Mouse (Mus musculus) testis, postnatal 14 days (tissue): ENCODE data around the gene Med12l.

Source experiments
- DNase-seq: peaks from one replicate; pipeline ENCODE4 v3.0.0; 2021; ENCODE audit warnings: low spot score

Gene Med12l

GRCm38 (mm10) chr3:59250454-59250853 is 244.8 kb downstream of the Med12l start:
- no peak for DNase-seq

- DNase-seq, result no peak
Observed at GRCm38 (mm10) chr3:59257740-59258664, 252.4 kb downstream of the Med12l start.

- no peak for DNase-seq
Observed at GRCm38 (mm10) chr3:59260745-59261144, 255.1 kb downstream of the Med12l start.

GRCm38 (mm10) chr3:59261709-59262472 is 256.3 kb downstream of the Med12l start:
- no peak for DNase-seq

- DNase-seq, result no peak
Observed at GRCm38 (mm10) chr3:59262704-59263103, 257.1 kb downstream of the Med12l start, which contains the start of gene P2ry12. P2ry12 (minus strand) TSS chr3:59262871.

- no peak for DNase-seq
Observed at GRCm38 (mm10) chr3:59263417-59263816, 257.8 kb downstream of the Med12l start.

- DNase-seq, result no peak
Observed at GRCm38 (mm10) chr3:59263988-59264387, 258.4 kb downstream of the Med12l start.

GRCm38 (mm10) chr3:59270811-59271210 is 265.2 kb downstream of the Med12l start:
- DNase-seq, result no peak

- DNase-seq, result no peak
Observed at GRCm38 (mm10) chr3:59277502-59278253, 272.1 kb downstream of the Med12l start.

- DNase-seq, result no peak
Observed at GRCm38 (mm10) chr3:59278254-59278533, 272.6 kb downstream of the Med12l start.

GRCm38 (mm10) chr3:59278620-59279019 is 273.0 kb downstream of the Med12l start:
- no peak for DNase-seq

- DNase-seq, result no peak
Observed at GRCm38 (mm10) chr3:59290551-59290950, 284.9 kb downstream of the Med12l start.

GRCm38 (mm10) chr3:59293437-59294199 is 288.0 kb downstream of the Med12l start:
- DNase-seq, result no peak

- DNase-seq, result no peak
Observed at GRCm38 (mm10) chr3:59295699-59296562, 290.3 kb downstream of the Med12l start.

- DNase-seq, result no peak
Observed at GRCm38 (mm10) chr3:59296563-59297130, 291.0 kb downstream of the Med12l start.

GRCm38 (mm10) chr3:59297653-59298052 is 292.0 kb downstream of the Med12l start:
- no peak for DNase-seq

GRCm38 (mm10) chr3:59304944-59305343 is 299.3 kb downstream of the Med12l start:
- DNase-seq, result no peak

GRCm38 (mm10) chr3:59305518-59305917 is 299.9 kb downstream of the Med12l start:
- no peak for DNase-seq

GRCm38 (mm10) chr3:59312610-59313009 is 307.0 kb downstream of the Med12l start:
- no peak for DNase-seq

- no peak for DNase-seq
Observed at GRCm38 (mm10) chr3:59316077-59316476, 310.5 kb downstream of the Med12l start.
